Mouse (Mus musculus) intestine, embryonic 14.5 days (tissue): ENCODE data around the gene Zzz3. TPM values are rescaled to one million over a fixed set of nuclear protein-coding genes. Genes with fewer than 3 reads are reported as not detected.
A peak's percentile ranks its signal among the peaks of the same experiment; 100 is the strongest.

Source experiments
- ATAC-seq: fragments of 200-750 bp; cut with Nextera tagmentation; replicated peaks from 2 replicates; pipeline ENCODE4 v1.8.0; 2017; ENCODE audit warnings: low read depth, moderate number of reproducible peaks, moderate TSS enrichment, moderate library complexity; ENCODE audit not compliant: low FRiP score, low TSS enrichment
- DNase-seq: peaks from one replicate; pipeline ENCODE4 v3.0.0-alpha.2; 2018; ENCODE audit warnings: low spot score
- H3K27ac ChIP-seq: fragments of 300-500 bp; sonication (generic); 2 replicates; pipeline ENCODE4 v1.5.1; 2014; ENCODE audit warnings: low read depth, mild to moderate bottlenecking, control low read depth
- H3K27me3 ChIP-seq: fragments of 300-500 bp; sonication (generic); replicated peaks from 2 replicates; pipeline ENCODE4 v1.6.1; 2014; ENCODE audit warnings: low read length, control low read depth; ENCODE audit not compliant: control insufficient read depth, insufficient read depth
- H3K36me3 ChIP-seq: fragments of 300-500 bp; sonication (generic); 2 replicates; pipeline ENCODE4 v1.6.1; 2014; ENCODE audit warnings: low read length, control low read depth; ENCODE audit not compliant: control insufficient read depth, insufficient read depth
- H3K4me1 ChIP-seq: fragments of 300-500 bp; sonication (generic); replicated peaks from 2 replicates; pipeline ENCODE4 v1.6.1; 2014; ENCODE audit warnings: low read length, control low read depth, mixed read lengths; ENCODE audit not compliant: control insufficient read depth, insufficient read depth
- H3K4me2 ChIP-seq: fragments of 300-500 bp; sonication (generic); 2 replicates; pipeline ENCODE4 v1.6.1; 2014; ENCODE audit warnings: low read length
- H3K4me3 ChIP-seq: fragments of 300-500 bp; sonication (generic); 2 replicates; pipeline ENCODE4 v1.5.1; 2014; ENCODE audit warnings: low read depth, low read length, control low read depth, mixed read lengths
- H3K9ac ChIP-seq: fragments of 300-500 bp; sonication (generic); 2 replicates; pipeline ENCODE4 v1.6.1; 2014; ENCODE audit warnings: mild to moderate bottlenecking, low read length
- H3K9me3 ChIP-seq: fragments of 300-500 bp; sonication (generic); 2 replicates; pipeline ENCODE4 v1.6.1; 2016; ENCODE audit warnings: low read length, control low read depth; ENCODE audit not compliant: control insufficient read depth
- WGBS: fragments of 180-500 bp; shearing (Covaris S2); extraction: QIAGEN DNeasy Blood & Tissue Kit; methylation state at CpG from one replicate; pipeline ENCODE4 v1.1.7; 2014; 5-methylcytosine and 5-hydroxymethylcytosine counted together
- polyA plus RNA-seq: library from polyadenylated mRNA; unstranded; fragments of >200 nt; fragmentation: Nextera tagmentation; extraction: Ambion mirVana; gene quantifications from 2 replicates; pipeline ENCODE4 v1.2.1, GENCODE M21; 2014

The Zzz3 gene
- polyA plus RNA-seq, 1 experiment from 2014 or later: 59.9 TPM

DNA sequence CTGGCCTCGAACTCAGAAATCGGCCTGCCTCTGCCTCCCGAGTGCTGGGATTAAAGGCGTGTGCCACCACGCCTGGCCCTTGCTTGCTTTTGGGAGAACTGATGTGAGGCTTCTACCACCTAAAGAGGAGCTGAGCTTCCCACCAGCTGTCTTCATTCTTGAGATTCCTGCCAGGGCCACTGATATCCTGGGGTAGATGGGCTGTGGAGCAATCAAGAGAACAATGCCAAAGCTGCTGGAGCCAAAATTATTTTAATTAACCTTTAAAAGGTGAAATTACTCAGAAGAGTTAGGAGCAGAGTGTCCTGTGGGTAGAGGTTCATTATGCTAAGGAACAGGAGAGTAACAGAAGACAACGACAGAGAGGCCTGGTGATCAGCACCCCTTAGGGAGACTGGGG lies 70.1 kb downstream of the Zzz3 start:
- Histone ChIP-seq H3K4me1 (peaks cover 7% of the 10 kb centered on the region; the same call in 1 of the 2 replicates), H3K27ac (no peak overlapping the region), H3K27me3 (no peaks in the 10 kb centered on the region), H3K4me3 (no peak overlapping the region), H3K36me3 (peaks cover 24% of the 10 kb centered on the region), H3K4me2 (no peak overlapping the region), H3K9me3 (no peaks in the 10 kb centered on the region), H3K9ac (no peak overlapping the region)
- no peak for DNase-seq
- ATAC-seq: no peak
- WGBS: 89% methylated on average over 5 of the region's 6 CpGs

DNA sequence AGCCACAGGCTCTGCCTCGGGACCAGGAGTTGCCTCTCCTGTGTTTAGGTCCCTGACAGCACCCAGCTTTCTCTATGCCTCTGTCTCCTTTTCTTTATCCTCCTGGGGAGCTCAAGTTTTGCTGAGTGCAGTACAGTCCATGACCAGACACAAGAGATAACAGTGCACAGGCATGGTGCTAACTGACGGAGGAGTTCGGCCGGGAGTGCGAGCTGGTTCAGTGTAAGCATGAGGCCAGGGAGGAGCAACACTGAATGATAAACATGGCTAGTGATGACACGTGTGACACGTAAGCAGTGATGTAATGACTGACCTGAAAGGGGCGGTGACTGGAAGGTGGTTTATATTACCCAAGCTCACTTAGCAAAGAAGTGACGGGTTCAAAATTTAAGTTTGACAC lies 71.6 kb downstream of the Zzz3 start:
- Histone ChIP-seq H3K4me1 (peaks cover 7% of the 10 kb centered on the region; the same call in 1 of the 2 replicates), H3K27me3 (no peaks in the 10 kb centered on the region), H3K9ac (no peak overlapping the region), H3K9me3 (no peaks in the 10 kb centered on the region), H3K36me3 (peaks cover 11% of the 10 kb centered on the region), H3K4me3 (no peak overlapping the region), H3K27ac (no peak overlapping the region), H3K4me2 (no peak overlapping the region)
- no peak for DNase-seq
- 0 out of 2 replicates have a peak, but pooled peaks have one; percentile 5 for ATAC-seq
- 82% methylated on average over 9 of the region's 9 CpGs for WGBS

- Histone ChIP-seq H3K4me3 (no peak overlapping the region), H3K9me3 (no peaks in the 10 kb centered on the region), H3K4me2 (no peak overlapping the region), H3K27ac (no peak overlapping the region), H3K36me3 (peaks cover 7% of the 10 kb centered on the region), H3K9ac (no peak overlapping the region), H3K4me1 (peaks cover 7% of the 10 kb centered on the region; the same call in 1 of the 2 replicates), H3K27me3 (no peaks in the 10 kb centered on the region)
- ATAC-seq: no peak
- no peak for DNase-seq
- 92% methylated on average over 4 of the region's 4 CpGs for WGBS
Observed at GRCm38 (mm10) chr3:152467312-152467711, 72.0 kb downstream of the Zzz3 start.

DNA sequence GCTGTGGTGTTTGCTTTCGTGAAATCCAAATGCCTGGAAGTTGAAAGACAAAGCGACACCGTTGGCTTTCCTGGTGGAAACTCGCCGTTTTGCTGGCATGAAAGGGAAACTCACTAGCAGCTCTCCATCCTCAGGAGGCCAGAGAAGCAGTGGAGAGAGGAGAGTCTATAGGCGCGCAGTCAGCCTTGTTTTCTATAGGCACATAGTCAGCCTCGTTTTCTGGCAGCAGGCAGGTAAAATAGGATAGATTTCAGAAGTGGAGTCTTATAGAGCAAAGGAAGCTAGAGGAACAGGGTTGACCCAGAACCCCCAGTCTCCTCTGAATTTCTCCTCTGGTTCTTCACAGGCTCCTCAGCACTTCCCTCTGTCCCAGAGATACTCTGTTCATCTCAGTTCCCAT lies 72.8 kb downstream of the Zzz3 start:
- Histone ChIP-seq H3K4me1 (peaks cover 7% of the 10 kb centered on the region; the same call in 1 of the 2 replicates), H3K27ac (no peak overlapping the region), H3K36me3 (peaks cover 1% of the 10 kb centered on the region), H3K9me3 (no peaks in the 10 kb centered on the region), H3K4me3 (no peak overlapping the region), H3K27me3 (no peaks in the 10 kb centered on the region), H3K4me2 (no peak overlapping the region), H3K9ac (no peak overlapping the region)
- 94% methylated on average over 8 of the region's 8 CpGs for WGBS
- ATAC-seq (no peak), DNase-seq (no peak)

GRCm38 (mm10) chr3:152468569-152469041 lies 73.3 kb downstream of the Zzz3 start:
- DNase-seq: peak; percentile 52
- no peak overlapping the region for H3K27ac ChIP-seq
- WGBS: 76% methylated on average over 12 of the region's 12 CpGs

DNA sequence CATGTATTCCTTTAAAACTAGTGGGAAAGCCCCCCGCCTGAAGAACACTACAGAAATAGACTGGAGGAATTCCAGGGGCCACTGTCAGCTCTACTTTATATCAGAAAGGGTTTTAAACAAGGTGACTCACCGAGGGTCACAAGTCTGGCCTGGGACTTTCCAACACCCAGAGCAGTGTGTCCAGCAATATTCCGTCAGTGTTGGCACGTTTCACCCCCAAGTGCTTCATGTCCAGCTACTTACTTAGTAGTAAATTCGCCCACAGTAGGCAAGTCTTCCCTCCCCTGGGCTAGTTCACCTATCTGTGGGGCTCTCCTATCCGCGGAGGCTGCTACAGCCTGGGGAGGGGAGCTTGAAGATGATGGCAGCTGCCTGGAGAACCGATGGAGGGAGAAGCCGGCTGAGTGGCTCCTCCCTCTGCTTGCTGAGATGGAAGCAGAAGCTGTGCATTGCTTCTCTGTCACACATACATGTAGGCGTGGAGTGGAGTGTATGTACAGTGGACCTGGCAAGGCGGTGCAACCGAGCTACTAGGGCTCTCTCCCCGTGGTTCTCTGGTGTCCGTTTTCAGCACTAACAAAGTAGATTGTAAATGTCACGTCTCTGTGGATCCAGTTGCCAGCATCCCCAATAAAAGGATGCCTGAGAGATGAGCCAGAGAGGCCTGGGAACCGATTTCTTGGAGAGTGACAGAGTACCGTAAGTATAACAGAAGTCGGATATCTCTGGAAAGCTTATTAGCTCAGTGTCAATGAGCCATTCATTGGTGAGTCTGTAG lies 74.3 kb downstream of the Zzz3 start:
- Histone ChIP-seq H3K36me3 (no peaks in the 10 kb centered on the region), H3K27ac (no peak overlapping the region), H3K4me1 (peaks cover 7% of the 10 kb centered on the region; the same call in 1 of the 2 replicates), H3K27me3 (no peaks in the 10 kb centered on the region), H3K4me3 (no peak overlapping the region), H3K4me2 (no peak overlapping the region), H3K9ac (no peak overlapping the region), H3K9me3 (no peaks in the 10 kb centered on the region)
- DNase-seq (no peak), ATAC-seq (no peak)
- 59% methylated on average over 18 of the region's 18 CpGs for WGBS

More at GRCm38 (mm10) chr3:152468569-152469041, 73.3 kb downstream of the Zzz3 start:
- ATAC-seq: no peak
- no peaks in the 10 kb centered on the region for H3K27me3 ChIP-seq
- peaks cover 7% of the 10 kb centered on the region; the same call in 1 of the 2 replicates for H3K4me1 ChIP-seq
- no peak overlapping the region for H3K9ac ChIP-seq
- no peak overlapping the region for H3K4me3 ChIP-seq
- no peaks in the 10 kb centered on the region for H3K9me3 ChIP-seq
- no peaks in the 10 kb centered on the region for H3K36me3 ChIP-seq
- H3K4me2 ChIP-seq: no peak overlapping the region

GRCm38 (mm10) chr3:152470347-152470746 lies 75.1 kb downstream of the Zzz3 start:
- no peak overlapping the region for H3K4me2 ChIP-seq
- H3K9me3 ChIP-seq: no peaks in the 10 kb centered on the region
- H3K9ac ChIP-seq: no peak overlapping the region
- H3K4me3 ChIP-seq: no peak overlapping the region
- no peak for DNase-seq
- 69% methylated on average over 10 of the region's 10 CpGs for WGBS
- ATAC-seq: no peak
- H3K27me3 ChIP-seq: no peaks in the 10 kb centered on the region
- no peaks in the 10 kb centered on the region for H3K36me3 ChIP-seq
- peaks cover 7% of the 10 kb centered on the region; the same call in 1 of the 2 replicates for H3K4me1 ChIP-seq
- no peak overlapping the region for H3K27ac ChIP-seq

- Histone ChIP-seq H3K9me3 (no peaks in the 10 kb centered on the region), H3K27ac (no peak overlapping the region), H3K4me2 (no peak overlapping the region), H3K4me1 (peaks cover 10% of the 10 kb centered on the region; the same call in 1 of the 2 replicates), H3K36me3 (no peaks in the 10 kb centered on the region), H3K27me3 (no peaks in the 10 kb centered on the region), H3K9ac (no peak overlapping the region), H3K4me3 (no peak overlapping the region)
- ATAC-seq (no peak), DNase-seq (no peak)
- 89% methylated on average over 16 of the region's 16 CpGs for WGBS
Observed at GRCm38 (mm10) chr3:152472676-152473075, 77.4 kb downstream of the Zzz3 start.
